Mouse (Mus musculus): ENCODE data around the gene Ptpn1. TPM values are rescaled to one million over a fixed set of nuclear protein-coding genes. Genes with fewer than 3 reads are reported as not detected.

Gene Ptpn1
- total and polyA plus RNA-seq, 2 experiments = 6.5 to 20.2 TPM

DNA sequence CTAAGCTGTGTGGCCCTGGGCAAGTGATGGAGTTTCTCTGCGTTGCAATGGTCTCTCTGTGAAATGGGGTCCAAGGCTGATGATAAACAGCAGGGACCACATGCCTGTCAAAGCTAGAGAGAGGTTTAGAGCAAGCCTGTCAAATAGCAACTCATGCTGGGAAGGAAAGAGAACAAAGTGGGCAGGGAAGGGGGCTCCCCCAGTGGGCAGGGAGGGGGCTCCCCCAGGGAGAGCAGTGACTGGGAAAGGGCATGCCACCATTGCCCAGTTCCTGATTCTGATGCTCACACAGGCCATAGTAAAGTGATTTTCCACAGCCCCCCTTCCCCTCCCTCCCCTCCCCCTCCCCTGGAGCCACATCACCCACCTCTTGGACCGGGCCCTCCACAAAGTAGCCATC is 71.0 kb downstream of the Ptpn1 start:
- Histone ChIP-seq H3K9ac (ENCODE audit: low read depth, low read length) (no peak overlapping the region), H3K79me2 (ENCODE audit: control insufficient read depth, insufficient read depth, low read length) (no peaks in the 10 kb centered on the region), H3K36me3 (ENCODE audit: control insufficient read depth, insufficient read depth, low read length) (no peaks in the 10 kb centered on the region), H3K4me3 (ENCODE audit: insufficient read depth, low read depth, low read length) (no peak overlapping the region), H3K4me1 (ENCODE audit: control insufficient read depth, insufficient read depth, low read length) (peaks cover 15% of the 10 kb centered on the region), H3K27me3 (ENCODE audit: control insufficient read depth, insufficient read depth, low read length) (no peaks in the 10 kb centered on the region), H3K27ac (replicated peaks; ENCODE audit: insufficient read depth, low read depth, low read length) (no peak overlapping the region)
- 53% methylated on average over 2 of the region's 2 CpGs for WGBS
- DNase-seq (ENCODE audit: extremely low read depth, low read depth, low spot score) = no peak
- TF ChIP-seq CTCF (IDR thresholded peaks at IDR 0.05; ENCODE audit: low read depth, low read length) (no peak), POLR2A (IDR thresholded peaks at IDR 0.05; ENCODE audit: extremely low read depth, insufficient read depth, low read length) (no peak)

DNA sequence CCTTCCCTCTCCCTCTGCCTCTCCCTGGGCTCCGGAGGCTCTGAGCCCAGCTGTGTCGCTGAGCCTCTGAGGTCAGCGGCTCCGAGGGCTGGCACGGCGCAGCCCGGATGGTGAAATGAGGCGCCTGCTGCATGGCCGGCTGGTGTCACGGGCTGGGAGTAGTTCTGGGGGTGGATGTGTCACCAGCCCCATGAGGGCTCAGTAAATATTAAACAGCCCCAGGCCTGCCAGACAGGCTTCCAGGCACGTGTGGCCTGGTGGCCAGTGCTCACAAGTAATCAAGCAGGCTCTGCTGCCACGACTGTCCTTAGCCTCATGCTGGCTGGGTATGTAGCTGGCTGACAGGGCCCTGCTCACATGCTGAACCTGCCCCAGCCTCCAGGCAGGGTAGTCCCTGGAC is 71.6 kb downstream of the Ptpn1 start:
- H3K4me1 ChIP-seq (ENCODE audit: control insufficient read depth, insufficient read depth, low read length) = peaks cover 15% of the 10 kb centered on the region
- peak; percentile 98 for DNase-seq (ENCODE audit: extremely low read depth, low read depth, low spot score)
- no peak overlapping the region for H3K27ac ChIP-seq (replicated peaks; ENCODE audit: insufficient read depth, low read depth, low read length)
- WGBS = 28% methylated on average over 12 of the region's 12 CpGs
- TF ChIP-seq POLR2A (IDR thresholded peaks at IDR 0.05; ENCODE audit: extremely low read depth, insufficient read depth, low read length) (no peak), CTCF (IDR thresholded peaks at IDR 0.05; ENCODE audit: low read depth, low read length) (no peak)
- no peaks in the 10 kb centered on the region for H3K79me2 ChIP-seq (ENCODE audit: control insufficient read depth, insufficient read depth, low read length)
- no peaks in the 10 kb centered on the region for H3K27me3 ChIP-seq (ENCODE audit: control insufficient read depth, insufficient read depth, low read length)
- no peaks in the 10 kb centered on the region for H3K36me3 ChIP-seq (ENCODE audit: control insufficient read depth, insufficient read depth, low read length)
- peak overlapping the region; percentile 28; the same call in 1 of the 2 replicates for H3K9ac ChIP-seq (ENCODE audit: low read depth, low read length)
- H3K4me3 ChIP-seq (ENCODE audit: insufficient read depth, low read depth, low read length) = no peak overlapping the region

DNA sequence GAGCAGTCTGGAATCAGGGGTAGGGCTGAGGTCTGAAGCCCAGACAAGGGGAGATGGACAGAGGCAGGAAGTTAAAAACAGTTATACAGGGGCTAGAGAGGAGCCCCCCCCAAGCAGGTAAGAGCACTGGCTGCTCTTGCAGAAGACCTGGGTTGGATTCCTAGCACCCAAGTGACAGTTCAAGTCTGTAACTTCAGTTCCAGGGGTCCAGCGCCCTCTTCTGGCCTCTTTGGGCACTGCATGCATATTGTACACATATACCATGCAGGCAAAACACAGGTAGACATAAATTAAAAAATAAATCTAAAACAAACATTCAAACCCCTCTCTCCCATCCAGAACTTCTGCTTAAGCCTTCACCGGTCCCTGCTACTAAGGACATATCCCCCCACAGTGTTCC is 72.5 kb downstream of the Ptpn1 start:
- no peak for DNase-seq (ENCODE audit: extremely low read depth, low read depth, low spot score)
- no peaks in the 10 kb centered on the region for H3K36me3 ChIP-seq (ENCODE audit: control insufficient read depth, insufficient read depth, low read length)
- H3K4me1 ChIP-seq (ENCODE audit: control insufficient read depth, insufficient read depth, low read length) = peaks cover 15% of the 10 kb centered on the region
- no peak for TF ChIP-seq POLR2A (IDR thresholded peaks at IDR 0.05; ENCODE audit: extremely low read depth, insufficient read depth, low read length)
- TF ChIP-seq CTCF (IDR thresholded peaks at IDR 0.05; ENCODE audit: low read depth, low read length) = peak; percentile 50
- H3K27ac ChIP-seq (replicated peaks; ENCODE audit: insufficient read depth, low read depth, low read length) = no peak overlapping the region
- H3K9ac ChIP-seq (ENCODE audit: low read depth, low read length) = no peak overlapping the region
- no peak overlapping the region for H3K4me3 ChIP-seq (ENCODE audit: insufficient read depth, low read depth, low read length)
- H3K27me3 ChIP-seq (ENCODE audit: control insufficient read depth, insufficient read depth, low read length) = no peaks in the 10 kb centered on the region
- no peaks in the 10 kb centered on the region for H3K79me2 ChIP-seq (ENCODE audit: control insufficient read depth, insufficient read depth, low read length)
- WGBS = 67% methylated on average over 2 of the region's 2 CpGs

DNA sequence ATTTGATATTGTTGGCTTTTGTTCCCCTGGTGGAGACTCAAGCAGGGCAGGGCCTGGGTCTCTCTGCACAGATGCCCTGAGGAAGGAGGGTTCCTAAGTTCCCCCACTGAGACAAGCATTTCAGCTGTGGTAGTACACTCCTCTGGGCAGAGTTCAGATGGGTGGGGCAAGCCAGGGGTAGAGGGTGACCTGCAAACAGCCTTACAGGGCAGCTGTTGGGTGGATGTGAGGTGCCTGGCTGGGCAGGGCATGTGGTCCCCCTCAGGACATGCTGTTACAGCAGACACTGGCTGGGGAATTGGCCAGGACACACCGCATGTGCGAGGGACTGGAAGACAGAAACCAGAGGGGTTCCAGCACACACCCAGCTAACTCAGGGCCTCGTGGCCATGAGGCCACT is 73.1 kb downstream of the Ptpn1 start:
- no peak overlapping the region for H3K4me3 ChIP-seq (ENCODE audit: insufficient read depth, low read depth, low read length)
- H3K9ac ChIP-seq (ENCODE audit: low read depth, low read length) = no peak overlapping the region
- peak; percentile 58 for DNase-seq (ENCODE audit: extremely low read depth, low read depth, low spot score)
- no peaks in the 10 kb centered on the region for H3K27me3 ChIP-seq (ENCODE audit: control insufficient read depth, insufficient read depth, low read length)
- TF ChIP-seq POLR2A (IDR thresholded peaks at IDR 0.05; ENCODE audit: extremely low read depth, insufficient read depth, low read length) (no peak), CTCF (IDR thresholded peaks at IDR 0.05; ENCODE audit: low read depth, low read length) (no peak)
- H3K4me1 ChIP-seq (ENCODE audit: control insufficient read depth, insufficient read depth, low read length) = peaks cover 15% of the 10 kb centered on the region
- H3K79me2 ChIP-seq (ENCODE audit: control insufficient read depth, insufficient read depth, low read length) = no peaks in the 10 kb centered on the region
- no peaks in the 10 kb centered on the region for H3K36me3 ChIP-seq (ENCODE audit: control insufficient read depth, insufficient read depth, low read length)
- H3K27ac ChIP-seq (replicated peaks; ENCODE audit: insufficient read depth, low read depth, low read length) = no peak overlapping the region
- 85% methylated on average over 3 of the region's 3 CpGs for WGBS

DNA sequence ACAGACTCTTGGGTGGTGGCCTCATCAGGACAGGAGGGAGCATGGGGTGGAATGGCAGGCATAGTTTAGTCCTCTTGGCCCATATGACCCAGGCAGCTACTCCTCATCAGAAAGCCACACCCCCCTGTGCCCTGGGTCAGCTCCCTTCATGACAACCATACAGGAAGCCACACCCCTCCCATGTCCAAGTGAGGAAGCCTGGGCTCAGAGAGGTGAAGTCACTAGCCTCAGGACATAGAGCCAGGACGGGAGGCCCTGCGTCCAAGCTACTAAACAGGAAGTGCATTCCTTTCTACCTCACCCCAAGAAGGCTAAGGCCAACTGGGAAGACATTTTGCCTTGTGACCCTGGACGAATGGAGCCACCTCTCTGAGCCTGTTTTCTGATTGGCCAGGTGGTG is 73.8 kb downstream of the Ptpn1 start:
- Histone ChIP-seq H3K27ac (replicated peaks; ENCODE audit: insufficient read depth, low read depth, low read length) (no peak overlapping the region), H3K9ac (ENCODE audit: low read depth, low read length) (no peak overlapping the region), H3K4me1 (ENCODE audit: control insufficient read depth, insufficient read depth, low read length) (peaks cover 15% of the 10 kb centered on the region), H3K36me3 (ENCODE audit: control insufficient read depth, insufficient read depth, low read length) (no peaks in the 10 kb centered on the region), H3K27me3 (ENCODE audit: control insufficient read depth, insufficient read depth, low read length) (no peaks in the 10 kb centered on the region), H3K79me2 (ENCODE audit: control insufficient read depth, insufficient read depth, low read length) (no peaks in the 10 kb centered on the region), H3K4me3 (ENCODE audit: insufficient read depth, low read depth, low read length) (no peak overlapping the region)
- WGBS = 70% methylated on average over 3 of the region's 3 CpGs
- peak; percentile 51 for DNase-seq (ENCODE audit: extremely low read depth, low read depth, low spot score)
- TF ChIP-seq POLR2A (IDR thresholded peaks at IDR 0.05; ENCODE audit: extremely low read depth, insufficient read depth, low read length) = no peak
- TF ChIP-seq CTCF (IDR thresholded peaks at IDR 0.05; ENCODE audit: low read depth, low read length) = no peak

DNA sequence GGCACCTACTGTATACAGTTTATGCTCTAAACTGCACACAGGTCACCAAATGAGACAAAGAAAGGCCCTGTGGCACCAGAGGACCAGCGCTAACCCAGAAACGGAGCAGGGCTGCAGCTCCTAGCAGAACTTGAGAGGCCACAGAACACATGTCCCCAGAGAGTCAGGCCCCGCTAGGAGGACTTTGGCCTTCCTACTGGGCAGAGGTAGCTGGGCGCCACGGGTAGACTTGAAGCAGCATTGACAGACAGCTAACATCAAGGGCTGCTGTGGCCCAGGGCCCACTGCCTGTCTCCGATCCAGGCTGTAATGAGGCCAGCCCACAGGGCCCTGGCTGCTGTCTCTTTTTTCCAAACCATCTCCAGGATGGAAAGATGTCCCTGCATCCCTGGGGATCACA is 74.6 kb downstream of the Ptpn1 start:
- DNase-seq (ENCODE audit: extremely low read depth, low read depth, low spot score) = peak; percentile 75

More for the DNA sequence above, 74.6 kb downstream of the Ptpn1 start:
- peaks cover 15% of the 10 kb centered on the region for H3K4me1 ChIP-seq (ENCODE audit: control insufficient read depth, insufficient read depth, low read length)
- no peaks in the 10 kb centered on the region for H3K27me3 ChIP-seq (ENCODE audit: control insufficient read depth, insufficient read depth, low read length)
- WGBS = 38% methylated on average over 6 of the region's 6 CpGs
- H3K27ac ChIP-seq (replicated peaks; ENCODE audit: insufficient read depth, low read depth, low read length) = no peak overlapping the region
- no peak overlapping the region for H3K4me3 ChIP-seq (ENCODE audit: insufficient read depth, low read depth, low read length)
- no peaks in the 10 kb centered on the region for H3K79me2 ChIP-seq (ENCODE audit: control insufficient read depth, insufficient read depth, low read length)
- TF ChIP-seq CTCF (IDR thresholded peaks at IDR 0.05; ENCODE audit: low read depth, low read length) (no peak), POLR2A (IDR thresholded peaks at IDR 0.05; ENCODE audit: extremely low read depth, insufficient read depth, low read length) (no peak)
- H3K36me3 ChIP-seq (ENCODE audit: control insufficient read depth, insufficient read depth, low read length) = no peaks in the 10 kb centered on the region
- H3K9ac ChIP-seq (ENCODE audit: low read depth, low read length) = no peak overlapping the region

Measured in liver, adult 2 months (tissue).